Mouse (Mus musculus) forebrain, embryonic 12.5 days (tissue): ENCODE results near the gene Tnip2. TPM values are rescaled to one million over a fixed set of nuclear protein-coding genes. Genes with fewer than 3 reads are reported as not detected.

Experiments
- polyA plus RNA-seq: library from polyadenylated mRNA; unstranded; fragments of >200 nt; fragmentation: Nextera tagmentation; extraction: Ambion mirVana; gene quantifications from 2 replicates; pipeline ENCODE4 v1.2.1, GENCODE M21; 2016

The Tnip2 gene
- polyA plus RNA-seq, 1 experiment from 2014 or later = 9.2 TPM

Other genes starting within 250 kb of the Tnip2 start
- gene Zfyve28, start 225.5 kb downstream of the Tnip2 start, polyA plus RNA-seq = 2.1 and 2.6 TPM in 2 replicates
- gene Cfap99, start 225.4 kb downstream of the Tnip2 start, polyA plus RNA-seq = not detected in 2 replicates
- 178 and 180 TPM in 2 replicates for gene Rnf4, start 177.7 kb downstream of the Tnip2 start, polyA plus RNA-seq
- 17.8 and 19.9 TPM in 2 replicates for gene Fam193a, start 144.1 kb downstream of the Tnip2 start, polyA plus RNA-seq
- gene Sh3bp2, start 11.8 kb upstream of the Tnip2 start, polyA plus RNA-seq = 18.5 and 20.1 TPM in 2 replicates
- gene Add1, start 59.7 kb upstream of the Tnip2 start, polyA plus RNA-seq = 197 and 211 TPM in 2 replicates
- 78.7 and 102 TPM in 2 replicates for gene Mfsd10, start 123.2 kb upstream of the Tnip2 start, polyA plus RNA-seq
- 26.7 and 29.7 TPM in 2 replicates for gene Nop14, start 146.2 kb upstream of the Tnip2 start, polyA plus RNA-seq
- 1.1 and 1.7 TPM in 2 replicates for gene Grk4, start 146.4 kb upstream of the Tnip2 start, polyA plus RNA-seq
- 19.8 and 22.0 TPM in 2 replicates for gene Htt, start 247.7 kb upstream of the Tnip2 start, polyA plus RNA-seq